Mouse (Mus musculus) fat pad, adult 2 months (tissue): ENCODE results near the gene Olfr772.
"Not testable (repeated sequence)": the region's sequence is repeated elsewhere in the genome, so short reads cannot be mapped to it uniquely, and the experiment has no call there.

Experiments
- DNase-seq: peaks from one replicate; pipeline ENCODE4 v3.0.0-alpha.2; 2011; ENCODE audit warnings: low read depth, low spot score; ENCODE audit errors: extremely low read depth

Olfr772 gene

DNA sequence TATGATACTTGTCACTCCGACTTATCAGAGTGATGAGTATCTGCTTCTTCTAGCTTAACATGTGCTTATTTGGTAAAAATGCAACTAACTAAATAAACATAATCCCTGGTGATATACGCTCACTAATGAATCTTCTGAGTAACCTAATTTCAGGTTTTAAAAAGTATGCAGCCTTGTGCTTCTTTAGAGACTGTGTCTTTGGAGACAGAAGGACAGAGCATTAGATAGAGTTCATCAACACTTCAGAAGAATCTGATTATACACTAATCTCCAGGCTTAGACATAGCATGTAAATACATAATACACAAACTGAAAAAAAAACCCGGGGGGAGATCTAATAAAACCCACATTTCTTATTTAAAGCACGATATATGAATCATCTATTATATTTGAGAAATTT is at the start of gene Olfr772:
Gene Olfr772 (minus strand): TSS at position 101 of the 400 bp plus-strand sequence.
- DNase-seq = not testable (repeated sequence)

DNA sequence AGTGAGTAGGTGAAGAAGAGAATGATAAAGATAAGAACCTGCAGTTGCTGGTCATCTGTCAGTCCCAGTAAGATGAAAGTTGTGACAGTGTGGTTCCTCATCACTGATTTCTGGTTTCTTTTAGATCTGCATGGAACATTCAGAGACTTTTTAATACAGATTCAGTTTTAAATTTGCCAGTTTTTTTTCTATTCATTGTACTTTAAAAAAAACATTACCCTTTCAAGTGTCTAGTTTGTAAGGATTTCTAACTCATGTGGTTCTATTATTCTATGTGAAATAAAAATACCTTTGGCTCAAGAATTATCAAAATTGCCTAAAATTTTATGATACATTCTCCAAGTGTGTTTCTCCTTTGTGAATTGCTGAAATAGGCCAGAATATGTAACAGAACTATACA is 9.6 kb upstream of the Olfr772 start, which contains the start of gene Olfr773:
Gene Olfr773 (minus strand): TSS at position 101 of the 400 bp plus-strand sequence.
- not testable (repeated sequence) for DNase-seq

DNA sequence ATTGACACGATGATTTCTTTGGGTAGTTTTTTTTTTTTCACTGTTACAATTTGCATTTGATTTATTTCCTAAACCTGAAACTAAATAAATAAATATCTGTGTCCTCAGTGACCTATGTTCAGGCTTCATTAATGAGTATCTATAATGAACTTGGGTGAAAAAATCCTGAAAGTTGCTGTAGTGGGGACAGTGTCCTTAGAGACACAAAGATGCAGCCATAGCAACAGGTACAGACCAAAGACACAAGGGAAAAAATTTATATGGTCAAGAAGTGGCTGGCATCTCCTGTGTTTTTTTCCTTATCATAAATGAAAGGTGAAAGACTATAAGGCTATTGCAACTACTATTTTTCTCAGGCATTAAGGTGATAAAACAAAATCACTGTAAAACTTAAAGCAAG is 13.1 kb downstream of the Olfr772 start, which contains the start of gene Olfr771:
Gene Olfr771 (minus strand): TSS at position 101 of the 400 bp plus-strand sequence.
- DNase-seq = no peak

GRCm38 (mm10) chr10:129138898-129139297 is 38.8 kb downstream of the Olfr772 start, which contains the start of gene Olfr770:
TSS of gene Olfr770 (minus strand) at chr10:129138998.
- DNase-seq = no peak
